Comparison of ENCODE assay signal across 8 mouse cellular contexts in genomic region chr8:57333795-57334551, GRCm38 (mm10). TPM values are rescaled to one million over a fixed set of nuclear protein-coding genes. Genes with fewer than 3 reads are reported as not detected.
A peak's percentile ranks its signal among the peaks of the same experiment; 100 is the strongest.
DNase-seq lines count a peak whose midpoint lies in the region; ATAC-seq lines count a peak whose summit lies in the region.

No protein-coding gene starts in this region.

- peaks cover 36% of the 10 kb centered on the region for H3K4me1 ChIP-seq in limb, embryonic 13.5 days

- H3K4me2 ChIP-seq in limb, embryonic 13.5 days (replicated peaks), result peak overlapping the region; percentile 75

- peak overlapping the region; percentile 75 for H3K9ac ChIP-seq in limb, embryonic 13.5 days

- DNase-seq in heart, adult 11 months, result peak; percentile 96
- no peak for DNase-seq in heart, adult 9 months (ENCODE audit: low spot score in 2 of 2)
- DNase-seq in MN1 (ENCODE audit: low spot score), result peak; percentile 84
- DNase-seq in thymus, postnatal 10 days (ENCODE audit: low spot score in 2 of 2), result no peak
- DNase-seq in layer of hippocampus, postnatal 10 days (ENCODE audit: low spot score in 2 of 2), result no peak

- no peaks in the 10 kb centered on the region for H3K9me3 ChIP-seq in limb, embryonic 13.5 days

- ATAC-seq in granulocyte monocyte progenitor cell, adult 5-6 weeks (replicated peaks; ENCODE audit: poor library complexity, severe bottlenecking), result peak; percentile 41
- ATAC-seq in limb, embryonic 13.5 days (ENCODE audit: low FRiP score, low read depth), result peak; percentile 51; the same call in 1 of the 2 replicates
- ATAC-seq in megakaryocyte progenitor cell, adult 5-6 weeks (replicated peaks; ENCODE audit: poor library complexity), result no peak

- under 1% methylated on average over 41 of the region's 41 CpGs for WGBS in limb, embryonic 13.5 days

- peak overlapping the region; percentile 83 for H3K27ac ChIP-seq in limb, embryonic 13.5 days

- peaks cover 63% of the 10 kb centered on the region for H3K27me3 ChIP-seq in limb, embryonic 13.5 days

- H3K36me3 ChIP-seq in limb, embryonic 13.5 days, result no peaks in the 10 kb centered on the region

- H3K4me3 ChIP-seq in limb, embryonic 13.5 days, result peak overlapping the region; percentile 36

RNA-seq across cellular contexts. Expression of gene Hand2, which starts 13.2 kb away (rescaled TPM):
- not detected in 2 replicates for total RNA-seq in granulocyte monocyte progenitor cell, adult 5-6 weeks (2014; fragmentation: Nextera tagmentation)
- not detected in 2 replicates for total RNA-seq in granulocyte monocyte progenitor cell, adult 5-6 weeks (2017)
- polyA plus RNA-seq in limb, embryonic 13.5 days (2015; fragmentation: Nextera tagmentation; extraction: Ambion mirVana), result 10.8 and 11.4 TPM in 2 replicates
- total RNA-seq in megakaryocyte progenitor cell, adult 5-6 weeks (2015), result not detected in 2 replicates
- total RNA-seq in megakaryocyte progenitor cell, adult 5-6 weeks (2017), result not detected in 2 replicates
- total RNA-seq in layer of hippocampus, postnatal 10 days (2021), result not detected

Comparison
In these comparisons a context has a peak if more than half of its experiments do, and no peak if none do; other contexts are left out.
1. DNase-seq: peak in heart, adult 11 months (single experiment) and MN1 (single experiment); none in heart, adult 9 months (0 of 2), thymus, postnatal 10 days (0 of 2) and layer of hippocampus, postnatal 10 days (0 of 2).